Mouse (Mus musculus) MEL (cell line): ENCODE measurements at regions not wholly inside any gene's neighbourhood (a gene's known extent, or its start where the extent isn't known, plus 50 kb on each side); places are given as distances from the start of the nearest gene placed in this dataset.

Experiments
- CHD2 ChIP-seq: IDR thresholded peaks from 2 replicates; pipeline ENCODE4 v1.6.1; 2011; ENCODE audit warnings: low read length, improper control_type of control experiment
- CTCF ChIP-seq, 3 experiments: IDR thresholded peaks in 2 of 3; conservative IDR thresholded peaks in 1 of 3; 2 replicates each; pipeline ENCODE4 v1.5.1; 2011 to 2012; ENCODE audit warnings: low read length in 3 of 3, low read depth in 2 of 3, mild to moderate bottlenecking in 2 of 3, improper control_type of control experiment in 1 of 3, inconsistent platforms in 1 of 3, mixed read lengths in 1 of 3, moderate library complexity in 1 of 3; ENCODE audit not compliant: control insufficient read depth in 1 of 3, insufficient read depth in 1 of 3, poor library complexity in 1 of 3, severe bottlenecking in 1 of 3
- E2F4 ChIP-seq: IDR thresholded peaks from 2 replicates; pipeline ENCODE4 v1.6.1; 2011; ENCODE audit warnings: low read depth, low read length, improper control_type of control experiment, borderline replicate concordance
- ELF1 ChIP-seq: IDR thresholded peaks from 2 replicates; pipeline ENCODE4 v1.6.1; 2014; ENCODE audit warnings: low read depth, mild to moderate bottlenecking, inconsistent platforms, low read length, improper control_type of control experiment, moderate library complexity
- EP300 ChIP-seq, 2 experiments: IDR thresholded peaks; 2 replicates each; pipeline ENCODE4 v1.6.1; 2011; ENCODE audit warnings: improper control_type of control experiment in 2 of 2, low read length in 2 of 2, low read depth in 1 of 2, mild to moderate bottlenecking in 1 of 2
- ETS1 ChIP-seq: IDR thresholded peaks from 2 replicates; pipeline ENCODE4 v1.6.1; 2012; ENCODE audit warnings: low read depth, mild to moderate bottlenecking, inconsistent platforms, low read length, improper control_type of control experiment, moderate library complexity
- MAX ChIP-seq: IDR thresholded peaks from 2 replicates; pipeline ENCODE4 v1.6.1; 2011; ENCODE audit warnings: low read length, improper control_type of control experiment
- MAZ ChIP-seq: IDR thresholded peaks from 2 replicates; pipeline ENCODE4 v1.6.1; 2012; ENCODE audit warnings: low read depth, mild to moderate bottlenecking, inconsistent platforms, low read length, improper control_type of control experiment
- MXI1 ChIP-seq: IDR thresholded peaks from 2 replicates; pipeline ENCODE4 v1.6.1; 2011; ENCODE audit warnings: mild to moderate bottlenecking, low read depth, low read length, improper control_type of control experiment
- POLR2A ChIP-seq, 2 experiments: IDR thresholded peaks; 2 replicates each; pipeline ENCODE4 v1.6.1; 2011 to 2012; ENCODE audit warnings: low read length in 2 of 2, mild to moderate bottlenecking in 2 of 2, control low read depth in 1 of 2, improper control_type of control experiment in 1 of 2, low read depth in 1 of 2, moderate library complexity in 1 of 2; ENCODE audit not compliant: control insufficient read depth in 1 of 2, insufficient read depth in 1 of 2, poor library complexity in 1 of 2
- SMC3 ChIP-seq: IDR thresholded peaks from 2 replicates; pipeline ENCODE4 v1.6.1; 2011; ENCODE audit warnings: low read depth, low read length, improper control_type of control experiment
- TCF12 ChIP-seq: IDR thresholded peaks from 2 replicates; pipeline ENCODE4 v1.6.1; 2014; ENCODE audit warnings: low read depth, mild to moderate bottlenecking, inconsistent platforms, low read length, improper control_type of control experiment, moderate library complexity
- USF2 ChIP-seq, 2 experiments: IDR thresholded peaks; 2 replicates each; pipeline ENCODE4 v1.6.1; 2011 to 2012; ENCODE audit warnings: improper control_type of control experiment in 2 of 2, low read length in 2 of 2, borderline replicate concordance in 1 of 2, inconsistent platforms in 1 of 2, low read depth in 1 of 2, mild to moderate bottlenecking in 1 of 2; ENCODE audit not compliant: insufficient read depth in 1 of 2
- ZKSCAN1 ChIP-seq: IDR thresholded peaks from 2 replicates; pipeline ENCODE4 v1.6.1; 2012; ENCODE audit warnings: low read depth, mild to moderate bottlenecking, inconsistent platforms, low read length, improper control_type of control experiment, moderate library complexity

DNA sequence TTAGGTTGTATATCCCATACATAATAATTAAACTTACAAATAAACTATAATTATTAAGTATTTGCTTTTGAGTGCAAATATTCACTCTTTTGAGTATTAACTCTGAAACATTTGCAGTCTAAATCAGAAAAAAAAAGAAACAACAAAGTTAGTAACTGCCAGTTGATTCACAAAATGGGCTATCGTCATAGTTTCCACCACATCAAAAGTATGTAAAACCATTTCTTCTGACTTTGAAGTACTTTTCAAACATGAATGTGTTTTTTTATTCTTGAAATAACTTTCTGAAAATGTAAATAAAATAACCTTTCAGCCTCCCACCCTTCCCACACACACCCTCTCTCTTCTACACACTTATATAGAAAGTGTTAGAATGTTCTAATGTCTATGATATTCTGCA lies 197.2 kb downstream of the Basp1 start:
- TF ChIP-seq ETS1 (no peak), TCF12 (no peak), CTCF (IDR thresholded peaks at IDR 0.05 in 2 of 3, conservative IDR thresholded peaks at IDR 0.05 in 1 of 3; ENCODE audit: control insufficient read depth in 1 of 3, insufficient read depth in 1 of 3, low read depth in 2 of 3, low read length in 3 of 3, poor library complexity in 1 of 3, severe bottlenecking in 1 of 3) (no peak), MAZ (no peak), MAX (no peak), ZKSCAN1 (no peak), POLR2A (IDR thresholded peaks at IDR 0.05; ENCODE audit: control insufficient read depth in 1 of 2, insufficient read depth in 1 of 2, low read depth in 1 of 2, low read length in 2 of 2, poor library complexity in 1 of 2) (no peak), USF2 (IDR thresholded peaks at IDR 0.05; ENCODE audit: borderline replicate concordance in 1 of 2, insufficient read depth in 1 of 2, low read depth in 1 of 2, low read length in 2 of 2) (no peak), CHD2 (no peak), ELF1 (no peak), MXI1 (no peak), SMC3 (no peak), E2F4 (no peak), EP300 (IDR thresholded peaks at IDR 0.05; ENCODE audit: low read depth in 1 of 2, low read length in 2 of 2) (no peak)
